Mouse (Mus musculus) embryonic facial prominence, embryonic 14.5 days (tissue): Measurements from ENCODE around the gene Tcte1. TPM values are rescaled to one million over a fixed set of nuclear protein-coding genes. Genes with fewer than 3 reads are reported as not detected.

Experiments used
- ATAC-seq: fragments of 200-750 bp; cut with Nextera tagmentation; 2 replicates; pipeline ENCODE4 v1.8.0; 2017; ENCODE audit warnings: low read depth, moderate number of reproducible peaks, moderate TSS enrichment
- DNase-seq: peaks from one replicate; pipeline ENCODE4 v3.0.0-alpha.2; 2015; ENCODE audit warnings: low spot score
- H3K27ac ChIP-seq: fragments of 300-500 bp; sonication (generic); replicated peaks from 2 replicates; pipeline ENCODE4 v1.5.1; 2014; ENCODE audit warnings: low read depth, mild to moderate bottlenecking, low read length, moderate library complexity
- H3K27me3 ChIP-seq: fragments of 300-500 bp; sonication (generic); replicated peaks from 2 replicates; pipeline ENCODE4 v1.6.1; 2014; ENCODE audit warnings: low read length; ENCODE audit not compliant: control insufficient read depth, insufficient read depth
- H3K36me3 ChIP-seq: fragments of 300-500 bp; sonication (generic); 2 replicates; pipeline ENCODE4 v1.6.1; 2014; ENCODE audit warnings: low read length, mixed read lengths; ENCODE audit not compliant: control insufficient read depth, insufficient read depth
- H3K4me1 ChIP-seq: fragments of 300-500 bp; sonication (generic); 2 replicates; pipeline ENCODE4 v1.6.1; 2014; ENCODE audit warnings: antibody characterized with exemption, low read length; ENCODE audit not compliant: control insufficient read depth, insufficient read depth
- H3K4me2 ChIP-seq: fragments of 300-500 bp; sonication (generic); 2 replicates; pipeline ENCODE4 v1.6.1; 2014; ENCODE audit warnings: low read depth, mild to moderate bottlenecking, low read length, moderate library complexity, mixed read lengths
- H3K4me3 ChIP-seq: fragments of 300-500 bp; sonication (generic); 2 replicates; pipeline ENCODE4 v1.5.1; 2014; ENCODE audit warnings: low read depth, mild to moderate bottlenecking, low read length
- H3K9ac ChIP-seq: fragments of 300-500 bp; sonication (generic); 2 replicates; pipeline ENCODE4 v1.6.1; 2014; ENCODE audit warnings: low read depth, mild to moderate bottlenecking, low read length, moderate library complexity, mixed read lengths
- H3K9me3 ChIP-seq: fragments of 300-500 bp; sonication (generic); 2 replicates; pipeline ENCODE4 v1.6.1; 2016; ENCODE audit warnings: low read length; ENCODE audit not compliant: control insufficient read depth
- WGBS: fragments of 180-500 bp; shearing (Covaris S2); extraction: QIAGEN DNeasy Blood & Tissue Kit; methylation state at CpG from one replicate; pipeline ENCODE4 v1.1.7; 2014; 5-methylcytosine and 5-hydroxymethylcytosine counted together
- polyA plus RNA-seq: library from polyadenylated mRNA; unstranded; fragments of >200 nt; fragmentation: Nextera tagmentation; extraction: Ambion mirVana; gene quantifications from 2 replicates; pipeline ENCODE4 v1.2.1, GENCODE M21; 2014

Tcte1 gene
- polyA plus RNA-seq, 1 experiment from 2014 or later, result 2.7 TPM

- Histone ChIP-seq H3K4me2 (peak overlapping the region; percentile 11; the same call in 1 of the 2 replicates), H3K9ac (0 out of 2 replicates have a peak overlapping the region, but pooled peaks have one; percentile 26), H3K27ac (peak overlapping the region; percentile 69), H3K4me1 (0 out of 2 replicates have a peak, but pooled peaks cover 2% of the 10 kb centered on the region), H3K36me3 (peaks cover 12% of the 10 kb centered on the region), H3K27me3 (no peaks in the 10 kb centered on the region), H3K4me3 (no peak overlapping the region), H3K9me3 (no peaks in the 10 kb centered on the region)
- DNase-seq (peak; percentile 71), ATAC-seq (peak; percentile 48; the same call in 1 of the 2 replicates)
- WGBS, result 32% methylated on average over 12 of the region's 12 CpGs
Observed at GRCm38 (mm10) chr17:45584096-45584896, 61.1 kb downstream of the Tcte1 start.

DNA sequence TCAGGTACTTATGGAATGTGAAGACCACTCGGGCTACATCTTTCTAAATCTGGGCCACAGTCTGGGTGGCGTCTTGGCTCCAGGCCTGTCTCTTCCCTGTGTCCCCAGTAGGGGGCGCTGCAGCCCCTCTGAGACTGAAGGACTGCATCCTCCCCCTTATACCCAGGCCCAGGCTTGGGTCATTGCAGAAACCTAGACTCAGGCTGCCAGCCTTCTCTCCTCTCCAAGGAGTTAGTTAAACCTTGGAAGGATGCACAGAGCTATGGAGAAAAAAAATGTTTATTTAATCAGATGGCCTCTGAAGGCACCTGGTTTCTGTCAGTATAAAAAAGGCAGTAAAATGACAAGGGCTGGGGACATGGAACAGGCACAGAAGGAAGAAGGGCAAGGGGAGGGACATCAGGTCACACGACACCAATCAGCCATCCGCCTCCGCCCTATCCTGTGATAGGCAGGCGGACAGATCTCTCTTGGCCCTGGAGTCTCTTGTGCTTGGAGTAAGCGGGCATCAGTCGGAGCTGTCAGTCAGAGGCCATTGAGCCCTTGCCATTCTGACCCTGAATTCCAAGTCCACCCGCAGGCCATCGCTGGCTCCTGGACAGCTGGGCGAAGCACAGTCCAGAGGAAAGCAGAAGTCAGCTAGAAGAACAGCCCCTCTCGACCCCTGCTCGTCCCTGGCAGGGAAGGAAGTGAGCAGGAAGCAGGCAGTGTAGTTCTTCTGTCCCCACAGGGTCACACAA is 61.9 kb downstream of the Tcte1 start:
- DNase-seq (peak; percentile 66), ATAC-seq (peak; percentile 56)
- H3K4me1 ChIP-seq, result 0 out of 2 replicates have a peak, but pooled peaks cover 2% of the 10 kb centered on the region
- H3K4me2 ChIP-seq, result peak overlapping the region; percentile 11; the same call in 1 of the 2 replicates
- WGBS, result 21% methylated on average over 14 of the region's 14 CpGs
- peaks cover 12% of the 10 kb centered on the region for H3K36me3 ChIP-seq
- H3K9me3 ChIP-seq, result no peaks in the 10 kb centered on the region
- no peak overlapping the region for H3K9ac ChIP-seq
- no peak overlapping the region for H3K4me3 ChIP-seq
- H3K27ac ChIP-seq, result peak overlapping the region; percentile 69
- H3K27me3 ChIP-seq, result no peaks in the 10 kb centered on the region

- 0 out of 2 replicates have a peak, but pooled peaks cover under 1% of the 10 kb centered on the region for H3K4me1 ChIP-seq
- peak overlapping the region; percentile 4; the same call in 1 of the 2 replicates for H3K27ac ChIP-seq
- H3K27me3 ChIP-seq, result no peaks in the 10 kb centered on the region
- no peak overlapping the region for H3K4me3 ChIP-seq
- WGBS, result 62% methylated on average over 22 of the region's 23 CpGs
- ATAC-seq (no peak), DNase-seq (no peak)
- no peaks in the 10 kb centered on the region for H3K9me3 ChIP-seq
- no peak overlapping the region for H3K4me2 ChIP-seq
- peaks cover 12% of the 10 kb centered on the region for H3K36me3 ChIP-seq
- H3K9ac ChIP-seq, result no peak overlapping the region
Observed at GRCm38 (mm10) chr17:45585725-45586448, 62.7 kb downstream of the Tcte1 start.

DNA sequence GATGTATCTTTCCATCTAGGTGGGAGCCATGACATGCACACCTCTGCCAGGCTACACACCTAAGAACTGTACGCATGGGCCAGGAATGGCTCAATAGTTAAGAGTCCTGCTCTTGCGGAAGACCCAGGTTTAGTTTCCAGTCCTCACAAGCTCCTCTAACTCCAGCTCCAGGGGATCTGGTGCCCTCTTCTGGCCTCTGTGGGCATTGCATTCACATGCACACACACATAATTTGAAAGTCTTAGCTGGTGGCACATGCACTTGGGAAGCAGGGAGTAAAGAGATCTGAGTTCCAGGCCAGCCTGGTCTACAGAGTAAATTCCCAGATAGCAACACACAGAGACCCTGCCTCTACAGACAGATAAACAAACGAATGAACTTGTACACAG is 63.2 kb downstream of the Tcte1 start:
- ATAC-seq (no peak), DNase-seq (no peak)
- Histone ChIP-seq H3K4me1 (no peaks in the 10 kb centered on the region), H3K9me3 (no peaks in the 10 kb centered on the region), H3K4me2 (no peak overlapping the region), H3K27me3 (no peaks in the 10 kb centered on the region), H3K4me3 (no peak overlapping the region), H3K27ac (no peak overlapping the region), H3K36me3 (peaks cover 12% of the 10 kb centered on the region), H3K9ac (no peak overlapping the region)
- 96% methylated on average over 3 of the region's 3 CpGs for WGBS

GRCm38 (mm10) chr17:45588370-45588769 is 65.1 kb downstream of the Tcte1 start:
- H3K27ac ChIP-seq, result no peak overlapping the region
- ATAC-seq (no peak), DNase-seq (no peak)
- peaks cover 14% of the 10 kb centered on the region for H3K4me1 ChIP-seq
- no peak overlapping the region for H3K4me2 ChIP-seq
- no peaks in the 10 kb centered on the region for H3K9me3 ChIP-seq
- no peak overlapping the region for H3K9ac ChIP-seq
- peaks cover 12% of the 10 kb centered on the region for H3K36me3 ChIP-seq
- no peak overlapping the region for H3K4me3 ChIP-seq
- 90% methylated on average over 6 of the region's 7 CpGs for WGBS
- no peaks in the 10 kb centered on the region for H3K27me3 ChIP-seq

DNA sequence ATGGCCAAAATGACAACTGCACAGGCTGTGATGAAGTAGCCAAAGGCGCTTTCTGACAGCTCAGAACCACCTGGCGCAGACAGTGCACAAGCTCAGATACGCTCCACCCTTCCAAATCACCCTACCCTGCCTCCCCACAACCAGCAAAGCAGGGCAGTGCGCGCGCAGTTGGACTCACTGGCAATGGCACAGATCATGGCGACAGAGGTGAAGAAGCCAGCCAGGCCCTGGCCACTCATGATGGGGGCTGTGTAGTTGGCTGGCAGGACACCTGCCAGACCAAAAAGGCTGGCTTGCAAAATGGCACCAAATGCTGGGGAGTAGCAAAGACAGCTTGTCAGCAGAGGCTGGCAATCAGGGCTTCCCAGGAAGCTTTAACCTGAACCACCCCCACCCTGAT is 66.0 kb downstream of the Tcte1 start:
- Histone ChIP-seq H3K36me3 (peaks cover 12% of the 10 kb centered on the region), H3K27ac (no peak overlapping the region), H3K4me3 (no peak overlapping the region), H3K9ac (no peak overlapping the region), H3K4me2 (no peak overlapping the region), H3K4me1 (peaks cover 21% of the 10 kb centered on the region), H3K9me3 (no peaks in the 10 kb centered on the region), H3K27me3 (no peaks in the 10 kb centered on the region)
- DNase-seq, result no peak
- no peak for ATAC-seq
- WGBS, result 94% methylated on average over 7 of the region's 7 CpGs

GRCm38 (mm10) chr17:45589844-45590243 is 66.6 kb downstream of the Tcte1 start:
- Histone ChIP-seq H3K4me2 (no peak overlapping the region), H3K36me3 (peaks cover 12% of the 10 kb centered on the region), H3K4me1 (peaks cover 27% of the 10 kb centered on the region), H3K9me3 (no peaks in the 10 kb centered on the region), H3K9ac (no peak overlapping the region), H3K27ac (no peak overlapping the region), H3K27me3 (0 out of 2 replicates have a peak, but pooled peaks cover 4% of the 10 kb centered on the region), H3K4me3 (no peak overlapping the region)
- ATAC-seq (no peak), DNase-seq (no peak)
- WGBS, result 90% methylated on average over 8 of the region's 8 CpGs

- Histone ChIP-seq H3K4me2 (no peak overlapping the region), H3K36me3 (peaks cover 12% of the 10 kb centered on the region), H3K4me3 (no peak overlapping the region), H3K27me3 (0 out of 2 replicates have a peak, but pooled peaks cover 4% of the 10 kb centered on the region), H3K27ac (no peak overlapping the region), H3K9me3 (no peaks in the 10 kb centered on the region), H3K9ac (no peak overlapping the region), H3K4me1 (peaks cover 30% of the 10 kb centered on the region)
- DNase-seq (no peak), ATAC-seq (no peak)
- 67% methylated on average over 6 of the region's 6 CpGs for WGBS
Observed at GRCm38 (mm10) chr17:45590410-45590809, 67.2 kb downstream of the Tcte1 start.
